Mouse (Mus musculus): ENCODE measurements around the gene Panx3. TPM values are rescaled to one million over a fixed set of nuclear protein-coding genes. Genes with fewer than 3 reads are reported as not detected.

Gene Panx3
- polyA plus RNA-seq (2015; fragmentation: Nextera tagmentation; extraction: Ambion mirVana): not detected in 2 replicates

DNA sequence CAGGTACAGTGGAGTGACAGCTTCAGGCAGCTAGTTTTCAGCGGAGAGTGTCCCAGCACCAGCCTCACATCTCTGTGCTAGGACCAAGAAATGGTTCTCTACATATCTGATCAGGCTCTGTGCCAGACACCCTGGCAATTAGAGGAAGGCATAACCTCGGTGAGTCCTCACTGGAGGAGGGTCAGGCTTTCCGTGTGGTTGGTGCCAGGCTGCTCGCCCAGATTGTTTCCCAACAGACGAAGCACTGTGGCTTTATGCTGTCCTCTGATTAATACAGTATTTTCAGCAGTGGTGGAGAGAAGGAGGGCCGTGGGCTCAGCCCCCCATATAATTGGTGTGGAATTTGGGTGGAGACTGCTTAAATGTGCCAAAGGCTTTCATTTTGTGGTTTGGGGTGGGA lies at the start of gene Panx3:
TSS of gene Panx3 (minus strand) at position 121 of the 400 bp plus-strand sequence.
- no peak within 1 kb of the TSS for H3K9ac ChIP-seq (ENCODE audit: low read length)
- no peaks in the 10 kb centered on the region for H3K4me1 ChIP-seq (ENCODE audit: control insufficient read depth, insufficient read depth, low read length)
- no peaks in the 10 kb centered on the region for H3K9me3 ChIP-seq (replicated peaks; ENCODE audit: control insufficient read depth, low read length)
- 60% methylated on average over 6 of the region's 6 CpGs for WGBS
- H3K36me3 ChIP-seq (ENCODE audit: control insufficient read depth, insufficient read depth, low read length): no peaks in the 10 kb centered on the region
- ATAC-seq (ENCODE audit: insufficient read depth, low FRiP score): no peak
- no peak within 1 kb of the TSS for H3K4me2 ChIP-seq (ENCODE audit: low read depth, low read length)
- no peak within 1 kb of the TSS for H3K27ac ChIP-seq (ENCODE audit: low read length)
- no peaks in the 10 kb centered on the region; the same call in 1 of the 2 replicates for H3K27me3 ChIP-seq (ENCODE audit: control insufficient read depth, insufficient read depth, low read length)
- no peak within 1 kb of the TSS for H3K4me3 ChIP-seq (replicated peaks; ENCODE audit: low read length)

DNA sequence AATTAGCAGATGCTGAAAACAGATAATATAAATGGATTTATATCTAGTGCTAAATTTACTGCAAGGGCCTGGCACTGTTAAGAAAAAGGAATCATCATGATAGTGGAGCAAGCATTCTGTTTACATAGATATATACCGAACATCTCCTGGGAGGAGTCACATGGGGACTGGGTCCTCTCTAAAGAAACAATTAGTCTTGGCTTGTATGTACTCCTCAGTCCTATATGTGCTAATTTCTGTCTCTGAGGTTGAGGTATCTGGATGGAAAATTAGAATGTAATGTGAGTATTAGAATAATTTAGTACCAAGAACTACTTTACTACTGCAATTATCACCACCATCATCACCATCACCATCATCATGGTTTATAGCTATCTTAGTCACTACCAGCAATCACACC lies 47.1 kb upstream of the Panx3 start, which contains the start of gene Olfr160:
TSS of gene Olfr160 (minus strand) at position 101 of the 400 bp plus-strand sequence.
- ATAC-seq (ENCODE audit: insufficient read depth, low FRiP score): no peak
- Histone ChIP-seq H3K4me2 (ENCODE audit: low read depth, low read length) (no peak within 1 kb of the TSS), H3K4me3 (replicated peaks; ENCODE audit: low read length) (no peak within 1 kb of the TSS), H3K9me3 (replicated peaks; ENCODE audit: control insufficient read depth, low read length) (no peaks in the 10 kb centered on the region), H3K27ac (ENCODE audit: low read length) (no peak within 1 kb of the TSS), H3K4me1 (ENCODE audit: control insufficient read depth, insufficient read depth, low read length) (no peaks in the 10 kb centered on the region), H3K9ac (ENCODE audit: low read length) (no peak within 1 kb of the TSS), H3K27me3 (ENCODE audit: control insufficient read depth, insufficient read depth, low read length) (no peaks in the 10 kb centered on the region), H3K36me3 (ENCODE audit: control insufficient read depth, insufficient read depth, low read length) (no peaks in the 10 kb centered on the region)
- WGBS: 70% methylated on average over 1 of the region's 1 CpGs

DNA sequence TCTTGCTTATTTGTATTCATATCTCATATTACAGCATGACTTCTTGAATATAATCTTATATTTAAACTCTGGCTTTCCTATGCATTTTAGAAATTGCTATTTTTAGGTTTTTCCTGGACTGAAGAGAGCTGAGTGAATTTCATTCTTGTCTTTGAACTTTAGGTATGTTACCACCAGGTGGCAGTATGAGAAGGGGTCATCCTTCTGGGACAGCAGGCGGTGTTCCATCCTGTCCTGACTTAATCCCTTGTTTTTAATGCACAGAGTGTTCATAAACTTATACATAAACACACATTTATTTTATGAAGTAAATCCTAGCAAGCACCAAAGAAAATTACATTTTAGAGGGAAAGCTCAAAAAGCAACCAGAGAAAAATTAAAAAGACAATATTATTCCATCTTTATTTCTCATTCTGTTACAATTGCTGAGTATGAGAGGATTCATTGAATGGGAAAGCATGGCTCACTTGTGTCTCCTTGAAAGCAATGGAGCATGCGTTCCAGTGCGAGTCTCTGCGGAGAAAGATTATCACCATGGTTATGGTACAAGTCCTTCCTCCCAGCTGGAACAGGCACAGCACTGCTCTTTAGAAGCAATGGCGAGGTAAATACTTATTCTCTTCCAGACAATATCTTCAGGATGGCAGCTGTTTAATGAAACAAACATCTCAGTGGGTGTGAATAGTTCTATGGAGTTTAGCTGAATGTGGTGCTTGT lies 21.1 kb upstream of the Panx3 start:
- H3K27me3 ChIP-seq (ENCODE audit: control insufficient read depth, insufficient read depth, low read length): no peaks in the 10 kb centered on the region
- no peak overlapping the region for H3K9ac ChIP-seq (ENCODE audit: low read length)
- no peaks in the 10 kb centered on the region for H3K36me3 ChIP-seq (ENCODE audit: control insufficient read depth, insufficient read depth, low read length)
- H3K4me1 ChIP-seq (ENCODE audit: control insufficient read depth, insufficient read depth, low read length): no peaks in the 10 kb centered on the region
- no peak overlapping the region for H3K4me2 ChIP-seq (ENCODE audit: low read depth, low read length)
- no peak overlapping the region for H3K4me3 ChIP-seq (replicated peaks; ENCODE audit: low read length)
- no peaks in the 10 kb centered on the region for H3K9me3 ChIP-seq (replicated peaks; ENCODE audit: control insufficient read depth, low read length)
- no peak overlapping the region for H3K27ac ChIP-seq (ENCODE audit: low read length)
- ATAC-seq (ENCODE audit: insufficient read depth, low FRiP score): no peak
- whole genome bisulfite sequencing: 60% methylated on average over 5 of the region's 5 CpGs

DNA sequence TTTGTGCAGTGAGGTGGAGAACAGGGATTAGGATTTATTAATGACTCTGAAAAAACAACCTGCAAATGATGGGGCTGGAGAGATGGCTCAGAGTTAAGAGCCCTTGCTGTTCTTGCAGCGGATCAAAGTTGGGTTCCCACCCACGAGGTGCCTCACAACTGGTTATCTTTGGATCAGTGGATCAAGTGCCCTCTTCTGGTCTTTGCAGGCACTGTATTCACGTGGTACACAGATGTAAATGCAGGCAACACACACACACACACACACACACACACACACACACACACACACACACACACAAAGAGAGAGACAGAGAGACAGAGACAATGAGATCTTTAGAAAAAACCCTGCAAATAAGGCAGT lies 18.9 kb upstream of the Panx3 start:
- ATAC-seq (ENCODE audit: insufficient read depth, low FRiP score): no peak
- H3K36me3 ChIP-seq (ENCODE audit: control insufficient read depth, insufficient read depth, low read length): no peaks in the 10 kb centered on the region
- no peak overlapping the region for H3K4me2 ChIP-seq (ENCODE audit: low read depth, low read length)
- H3K4me1 ChIP-seq (ENCODE audit: control insufficient read depth, insufficient read depth, low read length): no peaks in the 10 kb centered on the region
- H3K27me3 ChIP-seq (ENCODE audit: control insufficient read depth, insufficient read depth, low read length): no peaks in the 10 kb centered on the region
- no peak overlapping the region for H3K4me3 ChIP-seq (replicated peaks; ENCODE audit: low read length)
- no peak overlapping the region for H3K9ac ChIP-seq (ENCODE audit: low read length)
- no peak overlapping the region for H3K27ac ChIP-seq (ENCODE audit: low read length)
- no peaks in the 10 kb centered on the region for H3K9me3 ChIP-seq (replicated peaks; ENCODE audit: control insufficient read depth, low read length)
- WGBS: 41% methylated on average over 3 of the region's 3 CpGs

DNA sequence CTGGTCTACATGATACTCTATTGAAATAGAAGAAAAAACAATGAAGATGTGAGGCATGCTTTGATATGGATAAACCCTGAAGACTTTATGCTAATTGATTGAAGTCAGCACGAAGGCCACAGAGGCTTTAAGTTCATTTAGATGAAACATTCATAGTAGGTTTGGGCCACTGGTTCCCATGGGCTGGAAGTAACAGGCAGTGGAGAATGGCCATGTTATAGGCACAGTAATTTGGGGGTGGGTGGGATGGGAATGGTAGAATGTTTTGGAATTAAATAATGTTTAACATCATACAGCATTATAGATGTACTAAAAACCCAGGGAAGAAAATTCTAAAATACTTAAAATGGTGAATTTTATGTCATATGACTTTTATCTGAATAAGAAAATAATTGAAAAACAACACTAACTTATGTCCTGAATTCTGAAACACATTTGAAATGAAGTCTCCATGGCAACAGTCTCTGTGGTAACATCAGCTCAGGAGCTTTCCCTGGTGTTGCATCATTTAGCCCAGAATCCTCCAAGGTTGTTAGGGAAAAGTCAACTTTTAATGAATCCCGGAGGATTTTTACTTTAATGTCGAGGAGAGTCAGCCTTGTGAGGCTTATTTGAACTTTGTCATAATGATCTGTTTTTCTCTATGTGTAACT lies 18.4 kb upstream of the Panx3 start:
- Histone ChIP-seq H3K27ac (ENCODE audit: low read length) (no peak overlapping the region), H3K27me3 (ENCODE audit: control insufficient read depth, insufficient read depth, low read length) (no peaks in the 10 kb centered on the region), H3K9ac (ENCODE audit: low read length) (no peak overlapping the region), H3K4me2 (ENCODE audit: low read depth, low read length) (no peak overlapping the region), H3K4me1 (ENCODE audit: control insufficient read depth, insufficient read depth, low read length) (no peaks in the 10 kb centered on the region), H3K9me3 (replicated peaks; ENCODE audit: control insufficient read depth, low read length) (no peaks in the 10 kb centered on the region), H3K4me3 (replicated peaks; ENCODE audit: low read length) (no peak overlapping the region), H3K36me3 (ENCODE audit: control insufficient read depth, insufficient read depth, low read length) (no peaks in the 10 kb centered on the region)
- ATAC-seq (ENCODE audit: insufficient read depth, low FRiP score): no peak
- WGBS: 76% methylated on average over 3 of the region's 3 CpGs

DNA sequence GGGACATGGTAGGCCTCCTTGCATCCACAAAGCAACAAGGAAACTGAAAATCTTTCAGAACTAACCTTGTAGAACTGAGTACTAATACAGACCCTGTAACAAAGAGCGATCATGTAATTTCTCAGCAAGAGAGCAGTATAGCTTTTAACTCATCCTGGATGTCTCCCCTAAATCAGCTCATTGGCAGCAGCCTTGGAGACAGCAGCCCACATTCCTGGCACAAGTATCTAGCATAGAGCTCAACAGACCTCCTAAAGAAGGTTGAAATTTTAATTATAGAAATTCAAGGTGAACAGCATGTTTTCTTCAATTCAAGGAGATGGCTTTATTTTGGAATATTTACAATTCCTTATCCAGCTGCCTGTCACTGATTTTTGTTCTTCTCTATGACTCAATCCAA lies 12.1 kb upstream of the Panx3 start:
- Histone ChIP-seq H3K4me2 (ENCODE audit: low read depth, low read length) (no peak overlapping the region), H3K4me1 (ENCODE audit: control insufficient read depth, insufficient read depth, low read length) (no peaks in the 10 kb centered on the region), H3K9me3 (replicated peaks; ENCODE audit: control insufficient read depth, low read length) (no peaks in the 10 kb centered on the region), H3K27me3 (ENCODE audit: control insufficient read depth, insufficient read depth, low read length) (no peaks in the 10 kb centered on the region), H3K36me3 (ENCODE audit: control insufficient read depth, insufficient read depth, low read length) (no peaks in the 10 kb centered on the region), H3K4me3 (replicated peaks; ENCODE audit: low read length) (no peak overlapping the region), H3K27ac (ENCODE audit: low read length) (no peak overlapping the region), H3K9ac (ENCODE audit: low read length) (no peak overlapping the region)
- ATAC-seq (ENCODE audit: insufficient read depth, low FRiP score): no peak
- 88% methylated on average over 1 of the region's 1 CpGs for WGBS

DNA sequence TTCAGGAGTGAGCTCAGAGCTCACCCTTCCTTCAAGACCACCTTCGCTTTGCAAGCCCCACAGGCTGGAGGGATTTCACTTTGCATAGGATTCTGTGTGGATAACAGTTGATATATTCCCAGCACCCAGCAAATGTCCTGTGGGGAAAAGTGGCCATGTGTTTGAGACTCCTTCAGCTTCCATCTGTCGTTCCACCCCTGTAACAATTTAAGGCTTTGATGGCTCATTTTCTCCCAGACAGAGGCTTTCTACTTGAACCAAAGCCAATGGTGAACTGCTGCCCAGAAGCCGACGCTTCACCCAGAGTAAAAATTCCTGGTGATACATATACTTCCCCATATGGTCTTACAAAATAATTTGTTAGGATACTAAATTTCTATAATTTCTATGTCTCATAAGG lies 6.3 kb upstream of the Panx3 start:
- H3K36me3 ChIP-seq (ENCODE audit: control insufficient read depth, insufficient read depth, low read length): no peaks in the 10 kb centered on the region
- WGBS: 65% methylated on average over 4 of the region's 4 CpGs

DNA sequence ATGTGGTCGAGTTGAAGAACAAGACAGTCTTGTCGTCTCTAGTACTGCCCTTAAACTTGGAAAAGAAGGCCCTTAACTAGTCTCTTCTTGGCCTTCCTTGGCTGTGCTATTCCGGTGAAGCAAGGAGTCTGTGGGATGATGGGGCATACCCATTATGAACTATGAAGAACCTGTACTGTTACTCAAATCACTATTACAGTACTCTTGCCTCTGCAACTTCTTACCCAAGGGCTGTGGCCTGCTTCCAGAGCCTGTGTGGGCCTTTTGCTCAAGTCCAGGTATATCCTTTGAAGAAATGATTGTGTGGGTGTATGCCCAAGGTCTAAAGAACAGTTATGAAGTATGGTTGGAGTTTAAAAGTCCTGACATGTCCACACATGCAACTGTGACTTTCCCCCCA lies 1.2 kb upstream of the Panx3 start:
- 89% methylated on average over 3 of the region's 3 CpGs for WGBS
- Histone ChIP-seq H3K9me3 (replicated peaks; ENCODE audit: control insufficient read depth, low read length) (no peaks in the 10 kb centered on the region), H3K36me3 (ENCODE audit: control insufficient read depth, insufficient read depth, low read length) (no peaks in the 10 kb centered on the region), H3K4me1 (ENCODE audit: control insufficient read depth, insufficient read depth, low read length) (no peaks in the 10 kb centered on the region), H3K27ac (ENCODE audit: low read length) (no peak overlapping the region), H3K4me3 (replicated peaks; ENCODE audit: low read length) (no peak overlapping the region), H3K27me3 (ENCODE audit: control insufficient read depth, insufficient read depth, low read length) (no peaks in the 10 kb centered on the region; the same call in 1 of the 2 replicates), H3K9ac (ENCODE audit: low read length) (no peak overlapping the region), H3K4me2 (ENCODE audit: low read depth, low read length) (no peak overlapping the region)
- ATAC-seq (ENCODE audit: insufficient read depth, low FRiP score): no peak

More for the DNA sequence above, 6.3 kb upstream of the Panx3 start:
- Histone ChIP-seq H3K4me1 (ENCODE audit: control insufficient read depth, insufficient read depth, low read length) (no peaks in the 10 kb centered on the region), H3K4me2 (ENCODE audit: low read depth, low read length) (no peak overlapping the region), H3K9me3 (replicated peaks; ENCODE audit: control insufficient read depth, low read length) (no peaks in the 10 kb centered on the region), H3K4me3 (replicated peaks; ENCODE audit: low read length) (no peak overlapping the region), H3K9ac (ENCODE audit: low read length) (no peak overlapping the region), H3K27me3 (ENCODE audit: control insufficient read depth, insufficient read depth, low read length) (no peaks in the 10 kb centered on the region), H3K27ac (ENCODE audit: low read length) (no peak overlapping the region)
- no peak for ATAC-seq (ENCODE audit: insufficient read depth, low FRiP score)

DNA sequence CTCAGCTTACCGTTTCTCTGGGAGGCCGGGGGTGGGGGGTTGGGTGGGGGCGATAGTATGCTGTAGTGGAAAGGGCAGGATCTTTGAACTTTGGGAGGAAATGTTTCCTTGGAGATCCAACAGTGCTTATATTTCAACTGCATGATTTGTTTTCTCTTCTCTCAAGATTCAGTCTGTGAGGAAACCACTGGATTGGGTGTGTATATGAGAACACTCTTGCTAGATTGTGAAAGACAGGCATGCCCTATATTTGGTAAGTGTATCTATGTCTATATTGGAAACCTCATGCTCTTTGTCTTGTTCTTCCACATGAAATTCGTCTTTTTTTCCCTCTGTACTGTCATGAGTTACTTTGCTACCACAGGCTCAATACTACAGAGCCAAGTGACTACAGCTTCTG lies 643 bp upstream of the Panx3 start:
- no peak overlapping the region for H3K4me3 ChIP-seq (replicated peaks; ENCODE audit: low read length)
- no peak overlapping the region for H3K27ac ChIP-seq (ENCODE audit: low read length)
- WGBS: 58% methylated on average over 4 of the region's 4 CpGs
- no peak overlapping the region for H3K9ac ChIP-seq (ENCODE audit: low read length)
- no peaks in the 10 kb centered on the region; the same call in 1 of the 2 replicates for H3K27me3 ChIP-seq (ENCODE audit: control insufficient read depth, insufficient read depth, low read length)
- H3K9me3 ChIP-seq (replicated peaks; ENCODE audit: control insufficient read depth, low read length): no peaks in the 10 kb centered on the region
- H3K4me1 ChIP-seq (ENCODE audit: control insufficient read depth, insufficient read depth, low read length): no peaks in the 10 kb centered on the region
- H3K36me3 ChIP-seq (ENCODE audit: control insufficient read depth, insufficient read depth, low read length): no peaks in the 10 kb centered on the region
- ATAC-seq (ENCODE audit: insufficient read depth, low FRiP score): no peak
- H3K4me2 ChIP-seq (ENCODE audit: low read depth, low read length): no peak overlapping the region
